Mouse (Mus musculus): Measurements from ENCODE around the gene Mbnl2.

Mbnl2 gene

DNA sequence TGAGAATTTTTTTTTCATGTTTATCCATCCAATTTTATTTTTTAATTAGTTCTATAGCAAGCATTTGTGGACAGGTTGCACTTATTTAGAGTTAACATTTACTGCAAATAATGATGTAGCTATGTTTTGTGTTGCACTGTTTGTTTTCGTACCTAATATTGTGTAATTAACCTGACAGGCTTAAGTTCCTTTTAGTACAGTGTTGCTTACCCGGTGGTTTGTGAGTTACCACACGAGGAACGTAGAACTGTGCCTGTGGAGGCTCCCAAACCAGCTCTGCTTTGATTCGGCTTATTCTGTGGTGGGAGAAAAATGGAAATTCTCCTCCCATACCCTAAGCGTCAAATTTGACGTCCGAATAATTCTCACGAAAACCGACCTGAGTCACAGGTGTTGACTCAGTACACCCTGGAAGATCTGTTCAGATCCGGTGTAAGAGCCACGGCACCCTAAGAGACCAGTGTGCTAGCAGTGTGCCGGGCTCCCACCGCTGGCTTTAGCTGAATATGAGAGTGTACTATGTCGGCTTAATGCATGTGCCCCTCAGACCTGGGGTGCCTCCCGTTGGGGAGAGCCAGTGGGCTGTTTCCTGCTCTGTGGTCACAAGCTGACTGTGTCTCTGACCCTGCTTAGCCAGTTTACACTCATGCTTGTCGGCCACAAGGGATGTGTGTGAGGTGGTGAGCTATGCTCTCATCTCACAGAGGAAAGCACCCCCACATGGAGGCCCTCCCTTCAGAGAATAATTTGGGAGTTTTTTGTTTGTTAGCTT is 129.5 kb downstream of the Mbnl2 start:
- no peak for TF ChIP-seq GATA4 (IDR thresholded peaks at IDR 0.05; ENCODE audit: insufficient replicate concordance, low read length)

DNA sequence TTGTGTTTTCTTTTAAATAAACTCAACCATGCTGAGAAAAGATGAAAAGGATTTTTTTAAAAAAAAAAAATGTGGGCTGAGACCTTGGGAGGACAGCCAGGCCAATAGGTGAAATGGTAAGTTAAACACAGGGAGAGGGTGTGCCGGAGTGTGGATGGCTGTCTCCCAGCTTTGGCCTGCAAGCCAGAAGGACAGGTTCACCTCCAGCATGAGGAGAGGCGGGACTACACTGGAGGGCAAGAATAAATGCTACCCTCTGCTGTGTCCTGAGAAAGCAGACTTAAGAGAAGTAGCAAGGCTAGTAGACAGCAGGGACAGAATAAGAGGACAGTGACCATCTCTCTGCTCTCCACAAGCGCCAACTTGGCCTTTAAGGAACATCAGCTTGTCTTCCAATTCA is 130.1 kb downstream of the Mbnl2 start:
- TF ChIP-seq GATA4 (IDR thresholded peaks at IDR 0.05; ENCODE audit: insufficient replicate concordance, low read length): no peak

DNA sequence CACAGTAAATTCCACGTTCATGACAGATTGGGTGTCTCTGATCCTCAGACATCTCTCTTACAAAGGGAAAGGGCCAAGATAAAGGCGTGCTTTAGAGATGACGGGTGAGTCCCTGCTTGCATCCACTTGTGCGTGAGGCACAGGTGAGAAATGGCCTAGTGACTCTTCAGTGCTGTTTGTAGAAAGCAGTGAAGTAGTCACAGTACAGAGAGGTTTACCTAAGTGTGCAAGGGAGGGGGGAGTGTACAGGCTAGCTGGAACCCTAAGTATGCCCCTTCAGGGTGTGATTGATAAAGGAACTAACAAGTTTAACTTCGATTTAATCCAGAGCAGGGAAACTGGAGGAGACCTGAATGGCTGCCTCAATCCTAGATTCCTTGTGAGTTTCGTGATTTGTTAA is 130.8 kb downstream of the Mbnl2 start:
- no peak for TF ChIP-seq GATA4 (IDR thresholded peaks at IDR 0.05; ENCODE audit: insufficient replicate concordance, low read length)

- peak; percentile 48; the same call in 1 of the 2 replicates for TF ChIP-seq GATA4 (IDR thresholded peaks at IDR 0.05; ENCODE audit: insufficient replicate concordance, low read length)
Observed at GRCm38 (mm10) chr14:120406820-120407219, 131.4 kb downstream of the Mbnl2 start.

DNA sequence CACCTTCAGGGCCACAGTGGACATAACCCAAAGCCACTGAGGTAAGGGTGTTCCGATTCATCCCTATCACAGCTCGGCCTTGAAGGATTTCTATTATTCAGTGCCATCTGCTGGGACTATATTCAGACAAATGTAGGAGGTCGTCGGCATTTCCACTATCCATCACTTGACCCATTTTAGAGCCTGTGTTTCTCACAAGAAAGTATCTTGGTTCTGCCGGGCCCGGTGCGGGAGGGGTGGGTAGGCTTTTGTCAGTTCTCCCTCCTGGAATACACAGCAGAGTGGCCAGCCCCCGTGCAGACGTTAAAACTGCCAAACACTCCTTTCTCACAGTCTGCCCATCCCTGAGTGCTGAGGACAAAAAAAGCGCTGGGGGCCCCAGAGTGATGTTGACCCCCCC is 134.4 kb downstream of the Mbnl2 start:
- no peak for TF ChIP-seq GATA4 (IDR thresholded peaks at IDR 0.05; ENCODE audit: insufficient replicate concordance, low read length)

- no peak for TF ChIP-seq GATA4 (IDR thresholded peaks at IDR 0.05; ENCODE audit: insufficient replicate concordance, low read length)
Observed at GRCm38 (mm10) chr14:120416886-120417285, 141.4 kb downstream of the Mbnl2 start.

- no peak for TF ChIP-seq GATA4 (IDR thresholded peaks at IDR 0.05; ENCODE audit: insufficient replicate concordance, low read length)
Observed at GRCm38 (mm10) chr14:120418964-120419363, 143.5 kb downstream of the Mbnl2 start.

DNA sequence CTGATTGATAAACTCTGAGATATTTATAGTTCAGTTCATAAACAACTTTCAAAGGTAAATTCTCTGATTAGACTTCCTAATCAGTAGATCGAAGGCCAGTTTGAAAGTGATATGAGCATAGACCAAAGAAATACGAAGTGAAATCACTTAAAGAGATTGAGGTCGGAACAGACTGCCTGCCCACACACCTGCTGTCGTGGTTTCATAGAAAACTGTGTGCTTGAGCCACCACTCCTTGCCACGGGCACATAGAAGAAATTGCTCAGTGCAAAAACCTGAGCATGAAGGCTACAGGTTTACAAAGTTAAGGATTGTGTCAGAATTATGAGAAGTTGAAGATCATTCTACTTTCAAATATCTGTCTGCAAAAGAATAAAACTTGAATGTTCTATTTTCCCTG is 153.0 kb downstream of the Mbnl2 start:
- no peak for TF ChIP-seq GATA4 (IDR thresholded peaks at IDR 0.05; ENCODE audit: insufficient replicate concordance, low read length)

- TF ChIP-seq GATA4 (IDR thresholded peaks at IDR 0.05; ENCODE audit: insufficient replicate concordance, low read length): no peak
Observed at GRCm38 (mm10) chr14:120432773-120433172, 157.3 kb downstream of the Mbnl2 start.

DNA sequence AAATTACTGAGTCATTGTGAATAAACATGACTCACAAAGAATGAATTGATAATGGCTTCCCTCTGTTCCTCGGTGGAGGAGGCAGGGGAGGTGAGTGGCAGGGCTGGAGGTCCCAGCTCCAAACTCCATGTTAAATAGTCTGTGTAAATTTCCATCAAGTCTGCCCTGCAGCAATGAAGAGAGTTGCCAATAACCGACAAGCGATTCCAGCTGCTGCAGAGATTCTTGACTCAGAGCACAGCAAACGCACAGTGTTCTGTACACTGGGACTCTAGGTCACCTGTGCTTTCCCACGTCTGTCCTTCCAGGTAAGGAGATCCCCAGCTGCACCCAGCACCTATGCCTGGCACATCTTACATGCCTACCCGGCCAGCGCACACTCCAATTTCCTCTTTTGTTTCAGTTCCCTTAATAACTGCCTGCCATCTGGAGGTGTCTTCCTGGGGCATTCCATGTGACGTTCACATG is 158.5 kb downstream of the Mbnl2 start:
- no peak for TF ChIP-seq GATA4 (IDR thresholded peaks at IDR 0.05; ENCODE audit: insufficient replicate concordance, low read length)

DNA sequence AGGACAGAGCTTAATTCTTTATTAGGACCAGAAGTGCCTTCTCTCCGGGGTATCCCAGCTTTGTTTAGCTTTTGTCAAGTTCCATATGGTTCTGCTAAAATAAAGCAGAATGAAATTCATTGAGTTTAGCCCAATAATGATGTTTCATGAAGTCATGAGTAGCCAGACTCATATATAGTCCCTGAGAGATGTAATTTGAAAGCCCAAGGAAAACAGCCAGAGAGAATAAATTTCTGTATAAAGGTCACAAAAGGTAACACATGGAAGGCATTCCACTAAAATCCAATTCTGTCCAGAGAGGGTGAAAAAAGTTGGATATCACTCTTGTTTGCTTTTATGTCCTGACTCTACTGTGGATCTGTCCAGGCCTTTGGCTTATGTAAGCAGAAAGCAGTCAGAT is 159.4 kb downstream of the Mbnl2 start:
- TF ChIP-seq GATA4 (IDR thresholded peaks at IDR 0.05; ENCODE audit: insufficient replicate concordance, low read length): no peak

GRCm38 (mm10) chr14:120440716-120441115 is 165.2 kb downstream of the Mbnl2 start:
- TF ChIP-seq GATA4 (IDR thresholded peaks at IDR 0.05; ENCODE audit: insufficient replicate concordance, low read length): no peak

GRCm38 (mm10) chr14:120441256-120441655 is 165.8 kb downstream of the Mbnl2 start:
- no peak for TF ChIP-seq GATA4 (IDR thresholded peaks at IDR 0.05; ENCODE audit: insufficient replicate concordance, low read length)

GRCm38 (mm10) chr14:120441836-120442235 is 166.4 kb downstream of the Mbnl2 start:
- TF ChIP-seq GATA4 (IDR thresholded peaks at IDR 0.05; ENCODE audit: insufficient replicate concordance, low read length): no peak

DNA sequence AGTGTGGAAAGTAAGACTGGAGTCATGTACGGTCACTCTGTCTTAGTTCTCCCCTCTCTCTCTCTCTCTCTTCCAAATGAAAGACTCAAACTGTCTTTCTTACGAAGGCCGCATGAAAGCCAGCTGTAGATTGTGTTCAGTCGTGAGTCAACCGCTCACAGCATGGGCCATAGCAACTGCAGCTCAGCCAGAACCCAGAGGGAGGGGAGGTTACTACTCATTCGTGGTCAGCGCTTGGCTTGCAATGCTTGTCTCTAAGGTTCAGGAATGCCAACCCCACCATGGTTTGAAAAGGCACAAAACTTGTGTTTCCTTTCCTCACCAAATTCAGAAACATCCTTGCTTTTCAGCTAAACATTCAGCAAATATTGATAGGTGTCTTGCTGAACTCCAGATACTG is 178.8 kb downstream of the Mbnl2 start:
- TF ChIP-seq GATA4 (IDR thresholded peaks at IDR 0.05; ENCODE audit: insufficient replicate concordance, low read length): no peak

- TF ChIP-seq GATA4 (IDR thresholded peaks at IDR 0.05; ENCODE audit: insufficient replicate concordance, low read length): no peak
Observed at GRCm38 (mm10) chr14:120463938-120464727, 188.7 kb downstream of the Mbnl2 start.
